Mouse (Mus musculus) lung, postnatal 4 days (tissue): ENCODE measurements at regions not wholly inside any gene's neighbourhood (a gene's known extent, or its start where the extent isn't known, plus 50 kb on each side); places are given as distances from the start of the nearest gene placed in this dataset.

ENCODE experiments used
- DNase-seq, 2 experiments: peaks; one replicate each; pipeline ENCODE4 v3.0.0; 2021

DNA sequence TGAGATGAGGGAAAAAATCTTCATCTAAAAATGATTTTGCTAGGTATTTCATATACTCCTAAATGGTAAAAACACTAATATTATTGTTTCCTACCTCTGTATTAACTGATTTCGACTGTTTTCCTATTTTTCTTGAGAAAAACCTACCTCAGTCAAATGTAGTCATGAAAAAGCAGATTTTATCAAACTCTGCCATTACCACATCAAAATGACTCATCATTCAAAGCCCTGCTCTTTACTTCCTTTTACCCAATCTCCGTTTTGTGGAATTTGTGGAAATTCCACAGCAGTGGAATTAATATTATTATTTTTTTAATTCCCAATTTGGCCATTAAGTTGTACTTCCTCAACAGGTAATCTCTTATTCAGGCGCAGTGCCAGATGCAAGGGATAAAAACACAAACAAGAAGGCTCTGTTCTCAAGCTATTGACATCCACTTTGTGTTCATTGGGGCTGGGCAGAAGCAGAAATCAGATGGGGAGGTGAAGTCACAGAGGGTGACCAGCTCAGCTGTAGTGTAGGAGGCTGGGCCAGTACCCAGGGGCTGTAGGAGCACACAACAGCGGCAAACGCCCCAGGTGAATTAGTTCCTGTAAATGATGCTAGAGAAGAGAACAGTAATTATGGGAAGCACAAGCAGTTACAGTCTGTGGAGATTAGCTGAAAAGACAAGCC is 138.2 kb upstream of the Mocs2 start:
- no peak for DNase-seq

DNA sequence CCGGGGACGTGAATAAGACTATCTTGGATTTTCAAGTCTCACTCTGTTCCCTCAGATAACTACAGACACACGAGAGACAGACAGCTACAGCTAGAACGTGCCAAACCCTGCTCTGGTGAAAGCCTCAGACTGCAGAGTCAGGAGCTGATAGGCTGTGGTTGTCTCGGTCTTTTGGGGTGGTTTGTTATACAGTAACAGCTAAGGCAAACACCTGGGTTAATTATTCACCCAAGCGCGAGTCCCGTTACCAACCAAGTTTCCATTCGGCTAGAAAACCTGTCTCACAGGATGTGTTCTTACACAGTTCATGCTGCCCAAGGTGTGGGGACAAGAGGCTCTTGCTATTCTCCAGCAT is 137.7 kb upstream of the Mocs2 start:
- peak; percentile 38 to 46 for DNase-seq

DNA sequence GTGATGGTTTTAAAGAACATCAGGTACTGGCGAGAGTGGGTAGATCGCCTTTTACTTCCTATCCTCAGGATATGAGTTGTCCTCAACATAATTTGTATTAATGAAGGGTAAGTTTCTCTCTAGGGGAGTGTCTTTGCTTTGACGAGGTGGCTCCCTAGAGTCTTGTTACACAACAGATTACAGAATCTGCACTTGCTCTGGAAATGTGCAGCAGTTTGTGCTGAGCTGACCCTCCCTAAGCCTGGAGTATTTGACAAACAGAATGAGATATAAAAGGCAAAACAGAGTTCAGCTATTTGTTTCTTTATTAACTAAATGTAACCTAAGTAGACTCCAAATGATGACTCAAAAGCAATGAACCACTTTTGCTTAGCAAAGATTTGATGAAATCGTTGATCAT is 136.8 kb upstream of the Mocs2 start:
- no peak for DNase-seq

DNA sequence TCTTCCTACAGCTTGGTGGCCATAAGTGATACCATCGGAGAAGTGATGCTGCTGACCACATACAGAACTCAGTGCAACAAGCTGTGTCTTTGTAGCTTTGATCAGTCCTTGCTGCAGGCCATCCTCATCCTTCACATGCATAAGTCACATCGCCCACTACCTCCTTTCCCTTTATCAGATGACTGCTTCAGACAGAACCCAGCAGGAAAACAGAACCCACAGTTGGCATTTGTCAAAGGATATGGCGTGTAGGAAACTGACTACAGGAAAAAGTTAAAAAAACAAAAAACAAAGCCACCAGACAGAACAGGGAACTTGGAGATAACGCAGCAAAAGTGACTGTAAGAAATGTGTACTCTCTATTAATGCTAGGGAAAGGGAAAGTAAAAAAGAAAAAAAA is 136.1 kb upstream of the Mocs2 start:
- DNase-seq = no peak

DNA sequence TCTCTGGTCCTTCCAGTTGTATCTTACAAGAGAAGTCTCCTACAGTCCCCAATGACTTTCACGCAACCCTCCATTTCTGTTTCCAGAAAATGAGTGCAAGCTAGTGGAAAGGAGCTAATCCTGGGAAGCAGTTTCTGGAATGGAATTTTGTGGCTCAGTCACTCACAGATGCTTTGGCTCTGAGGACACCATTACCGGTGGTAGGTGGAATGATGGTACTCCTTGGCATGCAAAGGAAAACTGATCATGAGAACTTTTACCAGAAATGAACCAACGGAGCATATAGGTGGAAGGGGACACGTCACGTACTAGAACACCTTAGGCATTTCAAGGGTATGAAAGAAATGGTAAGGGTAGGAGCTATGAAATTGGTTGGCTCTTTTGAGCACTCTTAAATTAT is 135.1 kb upstream of the Mocs2 start:
- no peak for DNase-seq

DNA sequence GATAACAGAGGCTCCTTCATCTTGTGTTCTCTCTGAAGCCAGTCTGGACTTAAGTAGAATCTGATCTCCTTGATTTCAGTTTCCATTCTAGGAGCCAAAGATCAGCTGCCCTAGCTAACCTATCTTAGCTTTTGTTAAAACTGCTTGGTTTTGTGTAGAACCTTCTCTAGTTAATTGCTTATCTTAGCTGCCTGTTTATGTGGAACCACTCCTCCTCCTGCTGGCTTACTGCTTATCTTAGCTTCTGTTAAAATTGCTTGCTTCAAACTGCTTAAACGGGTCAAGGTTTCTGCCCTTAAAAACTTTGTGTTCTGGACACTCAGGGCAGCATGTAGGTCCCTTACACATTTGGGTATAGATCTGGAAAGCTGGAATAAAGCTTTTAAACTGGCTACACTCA is 133.7 kb upstream of the Mocs2 start:
- DNase-seq = no peak

DNA sequence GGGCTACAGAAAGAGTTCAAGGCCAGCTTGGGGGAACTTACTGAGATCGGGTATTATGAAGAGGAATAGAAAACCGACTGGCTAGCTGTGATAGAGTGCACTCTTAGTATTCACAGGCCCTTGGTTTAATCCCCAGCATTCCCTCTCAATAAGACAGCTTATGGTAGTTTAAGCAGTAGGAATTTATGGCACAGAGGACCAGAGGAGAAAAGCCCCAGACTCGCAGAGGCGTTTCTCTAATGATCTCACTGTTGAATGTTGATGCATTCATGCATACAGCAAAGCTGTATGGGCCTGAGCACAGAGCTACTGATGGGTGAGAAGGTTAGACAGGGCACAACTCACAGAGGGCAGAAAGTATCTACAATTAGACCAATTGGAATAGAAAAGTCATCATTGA is 132.7 kb upstream of the Mocs2 start:
- no peak for DNase-seq

DNA sequence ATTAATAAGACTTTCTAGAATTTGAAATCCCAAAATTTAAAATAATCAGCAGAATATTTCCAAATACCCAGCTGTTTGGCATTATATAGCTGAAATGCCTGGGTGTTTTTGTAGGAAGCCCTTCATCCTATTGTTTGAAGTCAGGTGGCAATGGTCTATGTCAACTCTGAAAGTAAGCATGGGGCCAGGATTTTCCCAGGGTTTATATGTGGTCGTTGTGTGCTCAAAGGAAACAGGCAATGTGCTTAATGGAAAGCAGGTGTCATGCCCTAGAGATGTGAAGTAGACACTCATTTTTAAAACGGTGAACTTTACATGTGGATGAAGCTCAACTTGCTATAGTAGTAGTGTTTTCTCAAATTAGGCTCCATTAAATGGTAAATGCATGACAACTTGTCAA is 105.4 kb upstream of the Mocs2 start:
- DNase-seq = no peak

DNA sequence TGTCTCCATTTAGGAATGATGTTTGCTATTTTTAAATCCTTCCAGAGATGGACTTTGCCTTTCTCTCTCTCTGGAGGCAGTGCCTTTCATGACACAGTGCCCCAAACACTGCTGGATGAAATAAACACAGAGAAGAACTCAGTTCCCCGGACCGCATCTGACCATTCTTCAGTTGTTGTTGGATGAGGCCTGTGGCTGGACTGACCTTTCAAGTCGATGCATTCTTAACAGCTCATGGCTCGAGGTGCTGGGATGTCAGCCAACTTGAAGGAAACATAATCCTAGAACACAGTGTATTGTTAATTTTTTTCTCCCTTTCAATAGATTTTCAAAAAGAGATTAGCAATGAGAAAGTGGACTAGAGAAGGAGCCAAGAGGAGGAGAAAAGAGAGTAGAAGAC is 98.3 kb upstream of the Mocs2 start:
- DNase-seq = no peak

DNA sequence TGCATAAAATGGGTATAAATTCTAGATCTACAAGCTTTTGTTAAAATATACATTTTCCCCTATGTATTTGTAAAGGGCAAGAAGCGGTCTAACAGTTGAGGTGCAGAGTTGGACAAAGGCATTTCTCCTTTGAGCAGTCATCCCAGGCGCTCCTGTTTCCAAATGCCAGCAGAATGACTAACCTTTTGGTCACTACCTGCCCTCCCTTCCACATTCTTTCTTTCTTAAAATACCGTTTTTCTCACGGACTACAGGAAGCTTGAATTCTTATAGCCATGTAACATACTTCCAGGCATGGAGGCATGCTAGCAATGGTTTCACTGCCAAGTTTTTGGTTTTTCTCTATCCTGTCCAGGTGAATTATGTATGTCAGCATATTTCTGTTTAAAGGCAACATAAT is 91.2 kb upstream of the Mocs2 start:
- DNase-seq = no peak

DNA sequence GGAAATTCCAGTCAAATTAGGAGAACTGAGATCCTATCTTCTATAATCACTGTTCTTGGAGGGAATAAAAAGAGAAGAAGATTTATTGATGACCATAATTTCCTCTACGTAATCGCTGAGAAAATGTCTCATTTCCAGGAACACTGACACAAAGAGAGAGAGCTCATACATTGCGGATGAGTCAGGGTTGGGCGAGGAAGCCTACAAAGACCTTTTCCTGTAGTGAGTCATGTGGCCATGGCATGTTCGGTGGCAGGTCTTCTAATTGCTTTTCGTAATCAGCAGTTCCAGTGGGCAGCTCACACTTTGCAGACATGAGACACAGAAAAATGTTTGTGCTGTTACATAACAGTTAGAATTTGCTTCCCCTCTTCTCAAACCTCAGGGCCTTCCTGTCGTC is 83.0 kb upstream of the Mocs2 start:
- DNase-seq = no peak

DNA sequence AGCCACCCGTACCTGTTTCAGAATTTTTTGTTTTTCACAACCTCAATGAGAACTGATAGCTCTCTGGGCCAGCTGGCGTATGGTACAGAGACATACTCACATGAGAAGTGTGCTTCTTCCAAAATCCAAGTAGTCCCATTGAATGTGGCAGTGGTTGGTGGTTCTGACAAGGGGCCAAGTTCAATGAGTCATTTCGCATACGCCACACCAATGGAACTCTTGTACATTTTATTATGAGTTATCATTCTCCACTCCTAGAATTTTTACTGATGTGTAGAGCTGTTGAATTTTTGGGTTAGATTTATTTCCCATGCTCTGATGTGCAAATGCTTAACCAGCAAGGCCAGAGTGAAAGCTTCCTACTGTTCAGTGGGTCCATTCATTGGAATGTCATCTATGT is 82.0 kb upstream of the Mocs2 start:
- DNase-seq = no peak

DNA sequence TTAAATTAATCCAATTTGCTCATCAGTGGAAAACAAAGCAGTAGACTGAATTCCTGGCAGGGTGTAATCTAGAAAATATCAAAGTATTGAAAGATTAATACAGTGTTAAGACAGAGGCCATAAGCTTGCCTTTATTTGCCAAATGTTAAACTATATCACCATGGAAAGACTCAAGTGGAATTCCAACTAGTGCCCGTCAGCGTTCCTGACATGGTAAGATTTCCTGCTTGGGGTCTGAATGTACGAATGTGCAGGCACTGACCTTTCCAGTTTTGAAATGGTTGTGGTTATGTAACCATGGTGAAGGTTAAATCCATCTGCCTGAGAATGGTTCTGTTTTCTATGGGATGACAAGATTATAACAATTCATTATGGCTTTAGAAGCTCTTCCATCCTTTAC is 75.5 kb upstream of the Mocs2 start:
- no peak for DNase-seq

DNA sequence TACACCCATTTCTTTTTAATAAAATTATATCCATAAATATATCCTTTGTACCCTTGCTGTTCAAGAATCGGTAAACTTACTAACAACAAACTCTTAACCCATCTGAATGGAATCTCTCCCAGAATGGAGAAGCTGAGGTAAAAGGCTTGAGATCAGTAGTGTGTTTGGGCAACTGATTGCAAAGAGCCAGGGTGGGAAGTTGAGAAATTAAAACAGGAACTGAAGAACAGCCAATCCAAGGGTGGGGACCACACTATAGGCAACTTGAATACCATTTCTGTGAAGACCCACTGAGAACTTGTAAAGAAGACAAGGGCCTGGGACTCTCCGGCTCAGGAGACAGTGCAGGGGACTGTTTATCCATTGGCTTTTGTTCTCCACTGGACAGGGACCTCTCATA is 72.2 kb upstream of the Mocs2 start:
- no peak for DNase-seq

DNA sequence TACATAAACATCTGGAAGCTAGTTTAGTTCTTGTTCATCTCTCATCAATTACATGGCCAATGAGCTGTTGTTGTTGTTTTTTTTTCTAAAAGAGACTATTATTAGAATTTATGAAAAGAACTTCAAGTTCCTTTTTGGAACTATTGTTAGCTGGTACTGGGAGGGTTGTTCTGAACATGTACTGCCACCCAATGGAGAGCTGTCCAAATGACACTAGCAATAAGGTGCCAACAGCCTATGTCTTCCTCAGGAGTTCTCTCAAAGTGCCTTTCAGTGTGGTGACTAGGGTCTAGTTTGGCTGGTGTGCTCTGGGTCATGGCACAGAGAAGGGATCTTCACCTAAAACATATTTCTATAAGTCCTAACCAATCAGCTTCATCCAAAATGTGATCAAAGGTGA is 60.6 kb upstream of the Mocs2 start:
- DNase-seq = peak in 1 of 2 experiments; percentile 40

DNA sequence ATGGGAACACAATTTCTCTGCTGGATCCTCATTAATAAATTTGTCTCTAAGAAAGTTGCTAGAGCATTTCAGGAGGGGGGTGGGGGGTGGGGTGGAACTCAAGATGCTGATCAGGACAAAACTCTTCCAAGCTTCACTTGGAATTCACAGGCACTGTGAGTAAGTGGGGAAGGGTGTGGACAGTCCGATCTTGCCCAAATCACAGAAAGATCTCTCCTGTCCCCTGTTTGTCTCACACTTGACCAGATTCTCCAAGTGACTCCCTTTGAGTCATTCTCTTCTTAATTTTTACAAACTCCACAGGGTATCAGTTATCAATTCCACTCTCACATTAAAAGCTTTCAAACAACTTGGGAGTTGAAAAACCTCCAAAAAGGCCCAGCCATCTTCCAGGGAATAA is 58.1 kb upstream of the Mocs2 start:
- DNase-seq = no peak

DNA sequence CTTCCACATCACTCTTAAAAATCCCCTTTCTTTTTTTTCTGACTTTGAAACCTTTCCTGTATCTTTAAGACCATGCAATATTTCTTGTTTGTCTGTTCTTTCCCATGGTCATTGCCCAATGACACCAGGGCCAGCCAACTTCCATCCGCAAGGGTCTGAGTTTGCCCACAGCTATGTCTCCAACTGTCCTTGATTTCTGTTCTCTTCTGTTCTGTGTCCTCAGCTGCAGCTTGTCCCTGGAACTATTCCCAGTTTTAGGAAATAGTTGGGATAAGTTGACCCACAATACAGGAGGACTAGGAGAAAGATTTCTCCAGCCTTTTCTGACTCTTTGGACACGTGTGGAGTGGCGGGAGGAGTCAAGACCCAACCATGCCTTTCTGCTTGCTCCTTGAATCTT is 57.1 kb upstream of the Mocs2 start:
- peak in 1 of 2 experiments; percentile 43 for DNase-seq
